Comparison of ENCODE assay signal across 9 mouse cellular contexts in the genomic region with DNA sequence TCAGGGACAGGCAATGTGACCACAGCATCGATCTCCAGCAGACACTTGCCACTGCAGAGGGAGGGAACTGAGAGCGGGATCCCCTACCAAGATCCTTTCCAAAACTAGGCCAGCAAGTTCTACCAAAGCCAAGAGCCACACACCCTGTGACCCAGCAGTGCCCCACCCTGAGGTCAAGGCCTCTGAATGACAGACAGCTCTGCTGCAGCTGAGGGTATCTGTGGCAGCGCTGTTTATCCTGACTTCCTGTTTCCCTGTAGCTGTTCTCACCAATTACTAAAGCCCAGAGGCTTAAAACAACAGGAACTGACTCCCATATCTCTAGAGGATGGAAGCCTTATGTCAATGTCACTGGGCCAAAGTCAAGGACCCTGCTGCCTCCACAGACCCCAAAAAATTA. TPM values are rescaled to one million over a fixed set of nuclear protein-coding genes. Genes with fewer than 3 reads are reported as not detected.
DNase-seq lines count a peak whose midpoint lies in the region; TF ChIP-seq lines count a peak whose summit lies in the region.
"Had no signal": no experiment of that assay in that cellular context is flagged by ENCODE, and none has a peak within 500 bp of the region (broad histone marks: within the 10 kb centered on the region; RNA-seq: fewer than 3 reads in every experiment).

No protein-coding gene starts in this region.

- H3K9me3 ChIP-seq in E14TG2a.4 (ENCODE audit: low read length): no peaks in the 10 kb centered on the region
- H3K9me3 ChIP-seq: lung, embryonic 15.5 days had no signal

- H3K27me3 ChIP-seq in E14TG2a.4 (ENCODE audit: insufficient read depth, low read length): no peaks in the 10 kb centered on the region
- H3K27me3 ChIP-seq: lung, embryonic 15.5 days had no signal

- DNase-seq in heart, adult 11 months: peak; percentile 97
- no peak for DNase-seq in heart, postnatal 25 days (ENCODE audit: low spot score)
- DNase-seq in heart, postnatal 4 days: peak; percentile 27
- DNase-seq in monocyte, adult 2 months (ENCODE audit: low read depth in 1 of 2, low spot score in 2 of 2): peak; percentile 76 to 77
- no peak for DNase-seq in adrenal gland, adult 2 months
- DNase-seq in left cerebral cortex, postnatal 25 days (ENCODE audit: low spot score in 2 of 2): no peak
- DNase-seq in gastrocnemius, postnatal 4 days (ENCODE audit: low spot score in 2 of 2): no peak

- peaks cover 93% of the 10 kb centered on the region for H3K4me1 ChIP-seq in E14TG2a.4 (replicated peaks; ENCODE audit: low read depth, low read length)

- no peak for TF ChIP-seq CTCF in E14TG2a.4 (conservative IDR thresholded peaks at IDR 0.05; ENCODE audit: low read length)

- intact Hi-C loops in heart, postnatal 25 days (cut with DNase I): no loop called here
- intact Hi-C loops in left cerebral cortex, postnatal 25 days (cut with DNase I): no loop called here

- H3K36me3 ChIP-seq in E14TG2a.4 (ENCODE audit: insufficient read depth, low read length): peaks cover 7% of the 10 kb centered on the region; the same call in 1 of the 2 replicates
- H3K36me3 ChIP-seq: lung, embryonic 15.5 days had no signal

- H3K4me3 ChIP-seq in E14TG2a.4 (replicated peaks; ENCODE audit: low read length): peak overlapping the region; percentile 26; the same call in 1 of the 2 replicates
- H3K4me3 ChIP-seq: lung, embryonic 15.5 days had no signal

RNA-seq across cellular contexts. Expression of gene Sema4d, which starts 37.0 kb away (rescaled TPM):
- 10 to 100 TPM; 61.6 to 70.0 TPM for total RNA-seq in heart, postnatal 25 days (2021)
- 10 to 100 TPM; 54.7 to 61.4 TPM for total RNA-seq in heart, postnatal 4 days (2021)
- total RNA-seq in adrenal gland, adult 2 months (2021): 10 to 100 TPM; 14.6 to 15.1 TPM
- 13.3 and 13.7 TPM in 2 replicates for polyA plus RNA-seq in adrenal gland, adult 2 months (2012; rRNA removed)
- total RNA-seq in left cerebral cortex, postnatal 25 days (2021): 10 to 100 TPM; 86.3 to 97.1 TPM
- 10 to 100 TPM; 75.1 to 92.5 TPM for total RNA-seq in gastrocnemius, postnatal 4 days (2021)

Comparison
In these comparisons a context has a peak if more than half of its experiments do, and no peak if none do; other contexts are left out.
1. DNase-seq: peak in heart, adult 11 months (single experiment), heart, postnatal 4 days (single experiment) and monocyte, adult 2 months (2 of 2); none in heart, postnatal 25 days (single experiment), adrenal gland, adult 2 months (single experiment), left cerebral cortex, postnatal 25 days (0 of 2) and gastrocnemius, postnatal 4 days (0 of 2).